Mouse (Mus musculus): Measurements from ENCODE around the gene Ptpro. TPM values are rescaled to one million over a fixed set of nuclear protein-coding genes. Genes with fewer than 3 reads are reported as not detected.

The Ptpro gene
- polyA plus RNA-seq, 1 experiment from 2014 or later: 0.87 TPM

GRCm38 (mm10) chr6:137495233-137495632, 243.1 kb downstream of the Ptpro start:
- Histone ChIP-seq H3K27ac (ENCODE audit: low read depth, low read length) (no peak overlapping the region), H3K9me3 (ENCODE audit: control insufficient read depth) (no peaks in the 10 kb centered on the region), H3K4me1 (replicated peaks; ENCODE audit: control insufficient read depth, insufficient read depth, low read length) (peaks cover 3% of the 10 kb centered on the region; the same call in 1 of the 2 replicates), H3K4me2 (replicated peaks; ENCODE audit: low read depth) (no peak overlapping the region), H3K4me3 (ENCODE audit: low read depth, low read length) (no peak overlapping the region), H3K9ac (ENCODE audit: low read depth, low read length) (no peak overlapping the region), H3K27me3 (replicated peaks; ENCODE audit: control insufficient read depth, insufficient read depth, low read length) (no peaks in the 10 kb centered on the region), H3K36me3 (ENCODE audit: control insufficient read depth, insufficient read depth) (peaks cover 61% of the 10 kb centered on the region)
- ATAC-seq: no peak
- WGBS: 84% methylated on average over 6 of the region's 6 CpGs
- TF ChIP-seq CTCF (IDR thresholded peaks at IDR 0.05; ENCODE audit: low read depth): no peak

- Histone ChIP-seq H3K27ac (ENCODE audit: low read depth, low read length) (no peak overlapping the region), H3K4me1 (replicated peaks; ENCODE audit: control insufficient read depth, insufficient read depth, low read length) (peaks cover 3% of the 10 kb centered on the region; the same call in 1 of the 2 replicates), H3K27me3 (replicated peaks; ENCODE audit: control insufficient read depth, insufficient read depth, low read length) (no peaks in the 10 kb centered on the region), H3K4me3 (ENCODE audit: low read depth, low read length) (no peak overlapping the region), H3K4me2 (replicated peaks; ENCODE audit: low read depth) (no peak overlapping the region), H3K36me3 (ENCODE audit: control insufficient read depth, insufficient read depth) (peaks cover 72% of the 10 kb centered on the region), H3K9me3 (ENCODE audit: control insufficient read depth) (no peaks in the 10 kb centered on the region), H3K9ac (ENCODE audit: low read depth, low read length) (no peak overlapping the region)
- TF ChIP-seq CTCF (IDR thresholded peaks at IDR 0.05; ENCODE audit: low read depth): no peak
- 96% methylated on average over 2 of the region's 2 CpGs for WGBS
- ATAC-seq: peak; percentile 24; the same call in 1 of the 2 replicates
These were observed 244.4 kb downstream of the Ptpro start for GRCm38 (mm10) chr6:137496562-137496961.

- H3K4me2 ChIP-seq (replicated peaks; ENCODE audit: low read depth): no peak overlapping the region
These were observed 245.2 kb downstream of the Ptpro start for GRCm38 (mm10) chr6:137497208-137497835.

GRCm38 (mm10) chr6:137498781-137499180, 246.7 kb downstream of the Ptpro start:
- Histone ChIP-seq H3K9me3 (ENCODE audit: control insufficient read depth) (no peaks in the 10 kb centered on the region), H3K4me3 (ENCODE audit: low read depth, low read length) (no peak overlapping the region), H3K4me1 (replicated peaks; ENCODE audit: control insufficient read depth, insufficient read depth, low read length) (peaks cover 3% of the 10 kb centered on the region; the same call in 1 of the 2 replicates), H3K9ac (ENCODE audit: low read depth, low read length) (no peak overlapping the region), H3K27ac (ENCODE audit: low read depth, low read length) (no peak overlapping the region), H3K36me3 (ENCODE audit: control insufficient read depth, insufficient read depth) (peaks cover 69% of the 10 kb centered on the region), H3K4me2 (replicated peaks; ENCODE audit: low read depth) (no peak overlapping the region), H3K27me3 (replicated peaks; ENCODE audit: control insufficient read depth, insufficient read depth, low read length) (no peaks in the 10 kb centered on the region)
- WGBS: 61% methylated on average over 6 of the region's 6 CpGs
- TF ChIP-seq CTCF (IDR thresholded peaks at IDR 0.05; ENCODE audit: low read depth): no peak
- ATAC-seq: no peak

More at GRCm38 (mm10) chr6:137497208-137497835, 245.2 kb downstream of the Ptpro start:
- Histone ChIP-seq H3K4me3 (ENCODE audit: low read depth, low read length) (no peak overlapping the region), H3K27ac (ENCODE audit: low read depth, low read length) (no peak overlapping the region), H3K36me3 (ENCODE audit: control insufficient read depth, insufficient read depth) (peaks cover 65% of the 10 kb centered on the region), H3K9ac (ENCODE audit: low read depth, low read length) (no peak overlapping the region), H3K27me3 (replicated peaks; ENCODE audit: control insufficient read depth, insufficient read depth, low read length) (no peaks in the 10 kb centered on the region), H3K9me3 (ENCODE audit: control insufficient read depth) (no peaks in the 10 kb centered on the region), H3K4me1 (replicated peaks; ENCODE audit: control insufficient read depth, insufficient read depth, low read length) (peaks cover 3% of the 10 kb centered on the region; the same call in 1 of the 2 replicates)
- WGBS: 73% methylated on average over 8 of the region's 8 CpGs
- TF ChIP-seq CTCF (IDR thresholded peaks at IDR 0.05; ENCODE audit: low read depth): no peak
- no peak for ATAC-seq

GRCm38 (mm10) chr6:137503009-137503408, 250.9 kb downstream of the Ptpro start:
- WGBS: 87% methylated on average over 7 of the region's 7 CpGs

GRCm38 (mm10) chr6:137503462-137503861, 251.3 kb downstream of the Ptpro start:
- Histone ChIP-seq H3K4me2 (replicated peaks; ENCODE audit: low read depth) (no peak overlapping the region), H3K9me3 (ENCODE audit: control insufficient read depth) (no peaks in the 10 kb centered on the region), H3K36me3 (ENCODE audit: control insufficient read depth, insufficient read depth) (peaks cover 80% of the 10 kb centered on the region), H3K9ac (ENCODE audit: low read depth, low read length) (no peak overlapping the region), H3K4me1 (replicated peaks; ENCODE audit: control insufficient read depth, insufficient read depth, low read length) (no peaks in the 10 kb centered on the region), H3K27me3 (replicated peaks; ENCODE audit: control insufficient read depth, insufficient read depth, low read length) (no peaks in the 10 kb centered on the region), H3K27ac (ENCODE audit: low read depth, low read length) (no peak overlapping the region), H3K4me3 (ENCODE audit: low read depth, low read length) (no peak overlapping the region)
- 84% methylated on average over 8 of the region's 8 CpGs for WGBS
- TF ChIP-seq CTCF (IDR thresholded peaks at IDR 0.05; ENCODE audit: low read depth): no peak
- ATAC-seq: no peak

More at GRCm38 (mm10) chr6:137503009-137503408, 250.9 kb downstream of the Ptpro start:
- ATAC-seq: no peak
- no peaks in the 10 kb centered on the region for H3K9me3 ChIP-seq (ENCODE audit: control insufficient read depth)
- H3K4me3 ChIP-seq (ENCODE audit: low read depth, low read length): no peak overlapping the region
- no peak overlapping the region for H3K27ac ChIP-seq (ENCODE audit: low read depth, low read length)
- peaks cover 78% of the 10 kb centered on the region for H3K36me3 ChIP-seq (ENCODE audit: control insufficient read depth, insufficient read depth)
- H3K4me2 ChIP-seq (replicated peaks; ENCODE audit: low read depth): no peak overlapping the region
- no peak for TF ChIP-seq CTCF (IDR thresholded peaks at IDR 0.05; ENCODE audit: low read depth)
- H3K4me1 ChIP-seq (replicated peaks; ENCODE audit: control insufficient read depth, insufficient read depth, low read length): no peaks in the 10 kb centered on the region
- H3K9ac ChIP-seq (ENCODE audit: low read depth, low read length): no peak overlapping the region
- H3K27me3 ChIP-seq (replicated peaks; ENCODE audit: control insufficient read depth, insufficient read depth, low read length): no peaks in the 10 kb centered on the region

All from intestine, postnatal 0 days (tissue).